Mouse (Mus musculus) gastrocnemius, postnatal 25 days (tissue): ENCODE measurements around the gene A230072I06Rik. TPM values are rescaled to one million over a fixed set of nuclear protein-coding genes. Genes with fewer than 3 reads are reported as not detected.

Experiments used
- DNase-seq: peaks from one replicate; pipeline ENCODE4 v3.0.0; 2022
- long read RNA-seq, 2 experiments: library from polyadenylated mRNA; stranded (forward); transcript quantifications; one replicate each; pipeline ENCODE4 v2.0.0; 2021
- total RNA-seq, 2 experiments: library from RNA; stranded (reverse); gene quantifications; 1 replicate in 1 of 2; 2 replicates in 1 of 2; pipeline ENCODE4 v1.2.3; 2021

The A230072I06Rik gene
- total RNA-seq, result not detected
- long read RNA-seq, experiment 1, result 0 reads
- long read RNA-seq, experiment 2, result 0 reads

- DNase-seq, result no peak
Observed at GRCm38 (mm10) chr8:12278663-12279312, at the start of gene A230072I06Rik. TSS of gene A230072I06Rik (plus strand) at chr8:12278819.

- DNase-seq, result no peak
Observed at GRCm38 (mm10) chr8:12234039-12234438, 44.6 kb upstream of the A230072I06Rik start.

GRCm38 (mm10) chr8:12238775-12239174 lies 39.8 kb upstream of the A230072I06Rik start:
- no peak for DNase-seq

GRCm38 (mm10) chr8:12240143-12240542 lies 38.5 kb upstream of the A230072I06Rik start:
- DNase-seq, result no peak

- no peak for DNase-seq
Observed at GRCm38 (mm10) chr8:12243746-12244145, 34.9 kb upstream of the A230072I06Rik start.

GRCm38 (mm10) chr8:12259890-12260289 lies 18.7 kb upstream of the A230072I06Rik start:
- DNase-seq, result no peak

GRCm38 (mm10) chr8:12260476-12261029 lies 18.1 kb upstream of the A230072I06Rik start:
- no peak for DNase-seq

GRCm38 (mm10) chr8:12261556-12261955 lies 17.1 kb upstream of the A230072I06Rik start:
- no peak for DNase-seq

GRCm38 (mm10) chr8:12264996-12265395 lies 13.6 kb upstream of the A230072I06Rik start:
- no peak for DNase-seq

- DNase-seq, result no peak
Observed at GRCm38 (mm10) chr8:12267863-12268262, 10.8 kb upstream of the A230072I06Rik start.

- DNase-seq, result no peak
Observed at GRCm38 (mm10) chr8:12268306-12268829, 10.3 kb upstream of the A230072I06Rik start.

GRCm38 (mm10) chr8:12279482-12280192 lies 1.0 kb downstream of the A230072I06Rik start:
- DNase-seq, result no peak

GRCm38 (mm10) chr8:12282128-12282527 lies 3.5 kb downstream of the A230072I06Rik start:
- no peak for DNase-seq

GRCm38 (mm10) chr8:12290551-12290950 lies 11.9 kb downstream of the A230072I06Rik start:
- DNase-seq, result no peak

GRCm38 (mm10) chr8:12298326-12298950 lies 19.8 kb downstream of the A230072I06Rik start:
- no peak for DNase-seq

GRCm38 (mm10) chr8:12301998-12302397 lies 23.4 kb downstream of the A230072I06Rik start:
- DNase-seq, result no peak

GRCm38 (mm10) chr8:12312975-12313734 lies 34.5 kb downstream of the A230072I06Rik start:
- DNase-seq, result no peak

- no peak for DNase-seq
Observed at GRCm38 (mm10) chr8:12314258-12314657, 35.6 kb downstream of the A230072I06Rik start.

- no peak for DNase-seq
Observed at GRCm38 (mm10) chr8:12315177-12315576, 36.6 kb downstream of the A230072I06Rik start.

GRCm38 (mm10) chr8:12319755-12320455 lies 41.3 kb downstream of the A230072I06Rik start:
- no peak for DNase-seq

GRCm38 (mm10) chr8:12322071-12322470 lies 43.5 kb downstream of the A230072I06Rik start:
- DNase-seq, result no peak
